Comparison of ENCODE assay signal across 16 mouse cellular contexts in genomic region chr2:28966151-28966795, GRCm38 (mm10). TPM values are rescaled to one million over a fixed set of nuclear protein-coding genes. Genes with fewer than 3 reads are reported as not detected.
A peak's percentile ranks its signal among the peaks of the same experiment; 100 is the strongest.
DNase-seq lines count a peak whose midpoint lies in the region; ATAC-seq lines count a peak whose summit lies in the region.
"Had no signal": no experiment of that assay in that cellular context is flagged by ENCODE, and none has a peak within 500 bp of the region (broad histone marks: within the 10 kb centered on the region; RNA-seq: fewer than 3 reads in every experiment).

No protein-coding gene starts in this region.

- peak; percentile 93 for ATAC-seq in kidney, embryonic 15.5 days (replicated peaks; ENCODE audit: low FRiP score)
- peak; percentile 78 for ATAC-seq in neural tube, embryonic 12.5 days (ENCODE audit: low FRiP score, low read depth)
- no peak for ATAC-seq in activated CD4-positive, CD25-positive, alpha-beta regulatory T cell, adult 4 months

- H3K27me3 ChIP-seq in kidney, embryonic 15.5 days: peaks cover 98% of the 10 kb centered on the region
- H3K27me3 ChIP-seq in neural tube, embryonic 12.5 days (replicated peaks): peaks cover 85% of the 10 kb centered on the region

- intact Hi-C loops in left cerebral cortex, postnatal 4 days (cut with DNase I): no loop called here

- WGBS in kidney, embryonic 15.5 days: 11% methylated on average over 14 of the region's 14 CpGs
- WGBS in neural tube, embryonic 12.5 days: 5% methylated on average over 14 of the region's 14 CpGs

- no peak overlapping the region for H3K27ac ChIP-seq in kidney, embryonic 15.5 days
- peak overlapping the region; percentile 68; the same call in 1 of the 2 replicates for H3K27ac ChIP-seq in neural tube, embryonic 12.5 days

- no peak overlapping the region for H3K9ac ChIP-seq in kidney, embryonic 15.5 days
- no peak overlapping the region for H3K9ac ChIP-seq in neural tube, embryonic 12.5 days

- no peak overlapping the region for H3K4me2 ChIP-seq in kidney, embryonic 15.5 days
- peak overlapping the region; percentile 40 for H3K4me2 ChIP-seq in neural tube, embryonic 12.5 days (replicated peaks)

- peaks cover 26% of the 10 kb centered on the region for H3K4me1 ChIP-seq in kidney, embryonic 15.5 days
- H3K4me1 ChIP-seq in neural tube, embryonic 12.5 days: peaks cover 26% of the 10 kb centered on the region

- DNase-seq in embryo, embryonic 10 days (ENCODE audit: low spot score): peak; percentile 21
- no peak for DNase-seq in embryo, embryonic 9.5 days (ENCODE audit: extremely low spot score)
- no peak for DNase-seq in kidney, adult 8-10 months
- DNase-seq in forelimb bud, embryonic 11.5 days (ENCODE audit: low read depth, low spot score): peak; percentile 51
- no peak for DNase-seq in left cerebral cortex, postnatal 4 days
- DNase-seq: cerebellum, adult 9-11 months; kidney, adult 9 months; lung, postnatal 10 days; midbrain, embryonic 14.5 days had no signal

- H3K9me3 ChIP-seq in kidney, embryonic 15.5 days (replicated peaks): no peaks in the 10 kb centered on the region
- H3K9me3 ChIP-seq in neural tube, embryonic 12.5 days: no peaks in the 10 kb centered on the region

- H3K36me3 ChIP-seq in kidney, embryonic 15.5 days: no peaks in the 10 kb centered on the region
- H3K36me3 ChIP-seq in neural tube, embryonic 12.5 days: no peaks in the 10 kb centered on the region

- H3K4me3 ChIP-seq in kidney, embryonic 15.5 days (replicated peaks): no peak overlapping the region
- H3K4me3 ChIP-seq in neural tube, embryonic 12.5 days: no peak overlapping the region

RNA-seq across cellular contexts. Expression of gene Barhl1, which starts 49.8 kb away (rescaled TPM):
- not detected in 2 replicates for polyA plus RNA-seq in kidney, embryonic 15.5 days (2015; fragmentation: Nextera tagmentation; extraction: Ambion mirVana)
- polyA plus RNA-seq in neural tube, embryonic 12.5 days (2016; fragmentation: Nextera tagmentation; extraction: Ambion mirVana): 13.5 and 17.4 TPM in 2 replicates
- under 1 TPM; 0.20 to 0.34 TPM for total RNA-seq in left cerebral cortex, postnatal 4 days (2021)
- not detected for polyA plus RNA-seq in activated CD4-positive, CD25-positive, alpha-beta regulatory T cell, adult 4 months (2017; shearing (Covaris generic))
- total RNA-seq: granulocyte monocyte progenitor cell, adult 5-6 weeks; layer of hippocampus, postnatal 25 days; liver, adult 2 months had no signal
- polyA plus RNA-seq: heart, postnatal 0 days had no signal

Comparison
In these comparisons a context has a peak if more than half of its experiments do, and no peak if none do; other contexts are left out.
1. DNase-seq: peak in embryo, embryonic 10 days (single experiment) and forelimb bud, embryonic 11.5 days (single experiment); none in embryo, embryonic 9.5 days (single experiment), kidney, adult 8-10 months (0 of 2) and left cerebral cortex, postnatal 4 days (single experiment).
2. RNA of gene Barhl1, which starts 49.8 kb away (polyA plus RNA-seq): 13.5 to 17.4 TPM in neural tube, embryonic 12.5 days; not detected in activated CD4-positive, CD25-positive, alpha-beta regulatory T cell, adult 4 months and not detected in kidney, embryonic 15.5 days; every median in the first group is over 10 times any median in the second.